Mouse (Mus musculus) intestine, embryonic 16.5 days (tissue): ENCODE measurements at regions not wholly inside any gene's neighbourhood (a gene's known extent, or its start where the extent isn't known, plus 50 kb on each side); places are given as distances from the start of the nearest gene placed in this dataset.

Experiments used
- ATAC-seq: fragments of 200-750 bp; cut with Nextera tagmentation; 2 replicates; pipeline ENCODE4 v1.8.0; 2017; ENCODE audit warnings: moderate TSS enrichment, moderate library complexity
- H3K27ac ChIP-seq: fragments of 300-500 bp; sonication (generic); 2 replicates; pipeline ENCODE4 v1.5.1; 2014; ENCODE audit warnings: mild to moderate bottlenecking, low read length
- H3K27me3 ChIP-seq: fragments of 300-500 bp; sonication (generic); replicated peaks from 2 replicates; pipeline ENCODE4 v1.6.1; 2014; ENCODE audit warnings: low read length, control low read depth, mixed read lengths; ENCODE audit not compliant: control insufficient read depth, insufficient read depth
- H3K36me3 ChIP-seq: fragments of 300-500 bp; sonication (generic); 2 replicates; pipeline ENCODE4 v1.6.1; 2014; ENCODE audit warnings: low read length, control low read depth; ENCODE audit not compliant: control insufficient read depth, insufficient read depth
- H3K4me1 ChIP-seq: fragments of 300-500 bp; sonication (generic); 2 replicates; pipeline ENCODE4 v1.6.1; 2014; ENCODE audit warnings: low read length, control low read depth, mixed read lengths; ENCODE audit not compliant: control insufficient read depth, insufficient read depth
- H3K4me2 ChIP-seq: fragments of 300-500 bp; sonication (generic); 2 replicates; pipeline ENCODE4 v1.6.1; 2014; ENCODE audit warnings: low read depth, low read length, control low read depth
- H3K4me3 ChIP-seq: fragments of 300-500 bp; sonication (generic); 2 replicates; pipeline ENCODE4 v1.5.1; 2014; ENCODE audit warnings: mild to moderate bottlenecking, low read length
- H3K9ac ChIP-seq: fragments of 300-500 bp; sonication (generic); 2 replicates; pipeline ENCODE4 v1.6.1; 2014; ENCODE audit warnings: low read depth, low read length
- H3K9me3 ChIP-seq: fragments of 300-500 bp; sonication (generic); 2 replicates; pipeline ENCODE4 v1.6.1; 2016; ENCODE audit warnings: low read length, control low read depth; ENCODE audit not compliant: control insufficient read depth
- WGBS: fragments of 180-500 bp; shearing (Covaris S2); extraction: QIAGEN DNeasy Blood & Tissue Kit; methylation state at CpG from one replicate; pipeline ENCODE4 v1.1.7; 2014; 5-methylcytosine and 5-hydroxymethylcytosine counted together

- Histone ChIP-seq H3K9me3 (no peaks in the 10 kb centered on the region), H3K27ac (no peak overlapping the region), H3K4me3 (no peak overlapping the region), H3K4me2 (no peak overlapping the region), H3K36me3 (no peaks in the 10 kb centered on the region), H3K9ac (no peak overlapping the region), H3K27me3 (no peaks in the 10 kb centered on the region), H3K4me1 (no peaks in the 10 kb centered on the region)
- no peak for ATAC-seq
- 51% methylated on average over 4 of the region's 4 CpGs for WGBS
Measured at GRCm38 (mm10) chr10:46229608-46230007, 652.0 kb downstream of the Hace1 start.

GRCm38 (mm10) chr10:46235581-46235980 is 658.0 kb downstream of the Hace1 start:
- ATAC-seq: no peak
- Histone ChIP-seq H3K36me3 (no peaks in the 10 kb centered on the region), H3K9me3 (no peaks in the 10 kb centered on the region), H3K27ac (no peak overlapping the region), H3K4me3 (no peak overlapping the region), H3K4me2 (no peak overlapping the region), H3K9ac (no peak overlapping the region), H3K4me1 (no peaks in the 10 kb centered on the region), H3K27me3 (no peaks in the 10 kb centered on the region)
- WGBS: 42% methylated on average over 2 of the region's 2 CpGs

- no peak for ATAC-seq
- no peak overlapping the region for H3K4me3 ChIP-seq
- WGBS: 73% methylated on average over 1 of the region's 1 CpGs
- H3K9me3 ChIP-seq: no peaks in the 10 kb centered on the region
- H3K36me3 ChIP-seq: no peaks in the 10 kb centered on the region
- no peaks in the 10 kb centered on the region for H3K27me3 ChIP-seq
- H3K4me1 ChIP-seq: no peaks in the 10 kb centered on the region
- H3K4me2 ChIP-seq: no peak overlapping the region
- H3K9ac ChIP-seq: no peak overlapping the region
- H3K27ac ChIP-seq: no peak overlapping the region
Measured at GRCm38 (mm10) chr10:46255575-46255974, 677.9 kb downstream of the Hace1 start.

- no peaks in the 10 kb centered on the region for H3K4me1 ChIP-seq
- no peak overlapping the region for H3K9ac ChIP-seq
- H3K27ac ChIP-seq: no peak overlapping the region
- H3K4me3 ChIP-seq: no peak overlapping the region
- H3K27me3 ChIP-seq: no peaks in the 10 kb centered on the region
- H3K9me3 ChIP-seq: no peaks in the 10 kb centered on the region
- no peaks in the 10 kb centered on the region for H3K36me3 ChIP-seq
- no peak for ATAC-seq
- WGBS: 92% methylated on average over 1 of the region's 1 CpGs
- H3K4me2 ChIP-seq: no peak overlapping the region
Measured at GRCm38 (mm10) chr10:46269710-46270109, 692.1 kb downstream of the Hace1 start.

- no peak overlapping the region for H3K4me2 ChIP-seq
- ATAC-seq: no peak
- H3K4me1 ChIP-seq: no peaks in the 10 kb centered on the region
- 54% methylated on average over 1 of the region's 1 CpGs for WGBS
- no peaks in the 10 kb centered on the region for H3K27me3 ChIP-seq
- no peak overlapping the region for H3K27ac ChIP-seq
- H3K9me3 ChIP-seq: no peaks in the 10 kb centered on the region
- H3K36me3 ChIP-seq: no peaks in the 10 kb centered on the region
- H3K9ac ChIP-seq: no peak overlapping the region
- no peak overlapping the region for H3K4me3 ChIP-seq
Measured at GRCm38 (mm10) chr10:46273846-46274245, 696.2 kb downstream of the Hace1 start.

GRCm38 (mm10) chr10:46294290-46294689 is 716.7 kb downstream of the Hace1 start:
- WGBS: 61% methylated on average over 5 of the region's 5 CpGs
- no peak for ATAC-seq

GRCm38 (mm10) chr10:46298352-46298751 is 720.7 kb downstream of the Hace1 start:
- no peaks in the 10 kb centered on the region for H3K9me3 ChIP-seq
- H3K4me1 ChIP-seq: no peaks in the 10 kb centered on the region
- H3K27me3 ChIP-seq: no peaks in the 10 kb centered on the region
- no peak overlapping the region for H3K9ac ChIP-seq
- no peak overlapping the region for H3K4me2 ChIP-seq
- WGBS: 71% methylated on average over 5 of the region's 5 CpGs
- H3K36me3 ChIP-seq: no peaks in the 10 kb centered on the region
- no peak overlapping the region for H3K4me3 ChIP-seq
- H3K27ac ChIP-seq: no peak overlapping the region
- no peak for ATAC-seq

More at GRCm38 (mm10) chr10:46294290-46294689, 716.7 kb downstream of the Hace1 start:
- H3K4me1 ChIP-seq: no peaks in the 10 kb centered on the region
- H3K9ac ChIP-seq: no peak overlapping the region
- no peaks in the 10 kb centered on the region for H3K9me3 ChIP-seq
- no peaks in the 10 kb centered on the region for H3K36me3 ChIP-seq
- no peak overlapping the region for H3K4me2 ChIP-seq
- no peaks in the 10 kb centered on the region for H3K27me3 ChIP-seq
- H3K4me3 ChIP-seq: no peak overlapping the region
- no peak overlapping the region for H3K27ac ChIP-seq

GRCm38 (mm10) chr10:46299521-46299920 is 721.9 kb downstream of the Hace1 start:
- no peak overlapping the region for H3K4me3 ChIP-seq
- H3K9me3 ChIP-seq: no peaks in the 10 kb centered on the region
- no peaks in the 10 kb centered on the region for H3K36me3 ChIP-seq
- H3K9ac ChIP-seq: no peak overlapping the region
- 67% methylated on average over 3 of the region's 3 CpGs for WGBS
- ATAC-seq: no peak
- no peak overlapping the region for H3K27ac ChIP-seq
- H3K27me3 ChIP-seq: no peaks in the 10 kb centered on the region
- no peaks in the 10 kb centered on the region for H3K4me1 ChIP-seq
- no peak overlapping the region for H3K4me2 ChIP-seq

GRCm38 (mm10) chr10:46320328-46321038 is 742.9 kb downstream of the Hace1 start:
- no peak for ATAC-seq
- H3K9ac ChIP-seq: no peak overlapping the region
- no peak overlapping the region for H3K27ac ChIP-seq
- no peaks in the 10 kb centered on the region for H3K9me3 ChIP-seq
- H3K4me2 ChIP-seq: no peak overlapping the region
- no peaks in the 10 kb centered on the region for H3K27me3 ChIP-seq
- H3K4me1 ChIP-seq: no peaks in the 10 kb centered on the region
- H3K4me3 ChIP-seq: no peak overlapping the region
- 82% methylated on average over 5 of the region's 5 CpGs for WGBS
- H3K36me3 ChIP-seq: no peaks in the 10 kb centered on the region

GRCm38 (mm10) chr10:46321040-46321439 is 743.4 kb downstream of the Hace1 start:
- no peak overlapping the region for H3K4me3 ChIP-seq
- no peak overlapping the region for H3K9ac ChIP-seq
- no peak overlapping the region for H3K27ac ChIP-seq
- no peak for ATAC-seq
- H3K36me3 ChIP-seq: no peaks in the 10 kb centered on the region
- no peaks in the 10 kb centered on the region for H3K9me3 ChIP-seq
- H3K4me1 ChIP-seq: no peaks in the 10 kb centered on the region
- 87% methylated on average over 3 of the region's 3 CpGs for WGBS
- H3K27me3 ChIP-seq: no peaks in the 10 kb centered on the region
- no peak overlapping the region for H3K4me2 ChIP-seq
